Comparison of ENCODE assay signal across 15 mouse cellular contexts in the genomic region with DNA sequence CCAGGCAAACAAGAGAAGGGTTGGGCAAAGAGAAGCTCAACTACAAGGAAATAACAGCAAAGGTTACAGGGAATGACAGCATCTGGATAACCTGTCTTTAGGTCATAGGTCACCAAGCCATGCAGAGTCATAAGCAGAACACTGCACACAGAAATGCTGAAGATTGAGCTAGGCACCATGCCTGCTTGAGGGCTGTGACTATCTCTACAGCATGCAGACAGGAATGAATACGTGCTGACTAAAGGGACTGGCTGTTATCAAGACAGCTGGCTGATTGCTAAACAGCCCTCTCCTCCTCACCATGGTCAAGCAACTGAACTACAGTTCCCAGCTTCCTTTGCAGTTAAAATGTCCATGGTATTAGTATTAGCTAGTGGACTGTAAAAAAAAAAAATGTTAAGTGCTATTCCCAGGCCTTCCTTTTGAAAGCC. TPM values are rescaled to one million over a fixed set of nuclear protein-coding genes. Genes with fewer than 3 reads are reported as not detected.
A peak's percentile ranks its signal among the peaks of the same experiment; 100 is the strongest.
DNase-seq lines count a peak whose midpoint lies in the region; ATAC-seq lines count a peak whose summit lies in the region.
"Had no signal": no experiment of that assay in that cellular context is flagged by ENCODE, and none has a peak within 500 bp of the region (broad histone marks: within the 10 kb centered on the region; RNA-seq: fewer than 3 reads in every experiment).

No protein-coding gene starts in this region.

- peak; percentile 58 for DNase-seq in adrenal gland, postnatal 14 days
- DNase-seq in adrenal gland, postnatal 10 days = no peak
- peak; percentile 34 for DNase-seq in c-Kit-positive CD71-positive TER-119-negative erythroid progenitor cells, embryonic 14.5 days (ENCODE audit: low read depth)
- no peak for DNase-seq in thymus, postnatal 0 days (ENCODE audit: low spot score)
- DNase-seq in frontal cortex, postnatal 25 days (ENCODE audit: low spot score in 2 of 2) = no peak
- DNase-seq in urinary bladder, postnatal 14 days (ENCODE audit: low spot score) = no peak
- DNase-seq: cerebellum, postnatal 14 days; heart, adult 18-20 months; heart, postnatal 14 days; lung, adult 2 months; thymus, adult 2 months had no signal

- H3K4me1 ChIP-seq in liver, embryonic 12.5 days = peaks cover 29% of the 10 kb centered on the region
- no peaks in the 10 kb centered on the region for H3K4me1 ChIP-seq in stomach, embryonic 15.5 days
- H3K4me1 ChIP-seq: embryonic facial prominence, embryonic 12.5 days; midbrain, embryonic 10.5 days had no signal

- H3K27ac ChIP-seq in liver, embryonic 12.5 days = 0 out of 2 replicates have a peak overlapping the region, but pooled peaks have one; percentile 56
- no peak overlapping the region for H3K27ac ChIP-seq in stomach, embryonic 15.5 days
- H3K27ac ChIP-seq: embryonic facial prominence, embryonic 12.5 days; midbrain, embryonic 10.5 days had no signal

- H3K9me3 ChIP-seq in liver, embryonic 12.5 days (replicated peaks) = no peaks in the 10 kb centered on the region
- no peaks in the 10 kb centered on the region for H3K9me3 ChIP-seq in stomach, embryonic 15.5 days
- H3K9me3 ChIP-seq: embryonic facial prominence, embryonic 12.5 days; midbrain, embryonic 10.5 days had no signal

- H3K4me2 ChIP-seq in liver, embryonic 12.5 days = no peak overlapping the region
- no peak overlapping the region for H3K4me2 ChIP-seq in stomach, embryonic 15.5 days
- H3K4me2 ChIP-seq: embryonic facial prominence, embryonic 12.5 days had no signal

- peak; percentile 87 for ATAC-seq in liver, embryonic 12.5 days
- peak; percentile 72 for ATAC-seq in stomach, embryonic 15.5 days (ENCODE audit: insufficient read depth, low FRiP score, low read depth)

- H3K9ac ChIP-seq in liver, embryonic 12.5 days = no peak overlapping the region
- H3K9ac ChIP-seq in stomach, embryonic 15.5 days = no peak overlapping the region
- H3K9ac ChIP-seq: embryonic facial prominence, embryonic 12.5 days had no signal

- no peak overlapping the region for H3K4me3 ChIP-seq in liver, embryonic 12.5 days
- H3K4me3 ChIP-seq in stomach, embryonic 15.5 days (replicated peaks) = no peak overlapping the region
- H3K4me3 ChIP-seq: embryonic facial prominence, embryonic 12.5 days; midbrain, embryonic 10.5 days had no signal

- H3K36me3 ChIP-seq in liver, embryonic 12.5 days = no peaks in the 10 kb centered on the region
- H3K36me3 ChIP-seq in stomach, embryonic 15.5 days = no peaks in the 10 kb centered on the region
- H3K36me3 ChIP-seq: embryonic facial prominence, embryonic 12.5 days; midbrain, embryonic 10.5 days had no signal

- H3K27me3 ChIP-seq in liver, embryonic 12.5 days (replicated peaks) = peaks cover 10% of the 10 kb centered on the region
- H3K27me3 ChIP-seq in stomach, embryonic 15.5 days (replicated peaks) = no peaks in the 10 kb centered on the region
- H3K27me3 ChIP-seq: embryonic facial prominence, embryonic 12.5 days had no signal

- WGBS in liver, embryonic 12.5 days (ENCODE audit: insufficient replicate concordance) = 0% methylated on average over 1 of the region's 1 CpGs
- WGBS in stomach, embryonic 15.5 days = 23% methylated on average over 1 of the region's 1 CpGs

RNA-seq across cellular contexts. Expression of gene Pex5, which starts 9.2 kb away (rescaled TPM):
- total RNA-seq in adrenal gland, postnatal 14 days (2021) = 99.4 and 106 TPM in 2 replicates
- total RNA-seq in adrenal gland, postnatal 10 days (2021) = 100 to 1,000 TPM in 1 of 2 experiments, 10 to 100 TPM in 1; 93.1 to 104 TPM
- 26.3 and 26.5 TPM in 2 replicates for polyA plus RNA-seq in liver, embryonic 12.5 days (2016; fragmentation: Nextera tagmentation; extraction: Ambion mirVana)
- polyA plus RNA-seq in stomach, embryonic 15.5 days (2015; fragmentation: Nextera tagmentation; extraction: Ambion mirVana) = 39.8 and 40.6 TPM in 2 replicates
- 26.4 and 29.9 TPM in 2 replicates for polyA plus RNA-seq in thymus, postnatal 0 days (2015; fragmentation: Nextera tagmentation; extraction: Ambion mirVana)

RNA-seq across cellular contexts. Expression of gene Clstn3, which starts 40.5 kb away (rescaled TPM):
- 87.3 and 118 TPM in 2 replicates for total RNA-seq in adrenal gland, postnatal 14 days (2021)
- 10 to 100 TPM; 78.7 to 79.4 TPM for total RNA-seq in adrenal gland, postnatal 10 days (2021)
- polyA plus RNA-seq in liver, embryonic 12.5 days (2016; fragmentation: Nextera tagmentation; extraction: Ambion mirVana) = 4.1 and 5.0 TPM in 2 replicates
- 6.8 TPM in 2 replicates for polyA plus RNA-seq in stomach, embryonic 15.5 days (2015; fragmentation: Nextera tagmentation; extraction: Ambion mirVana)
- 2.7 and 2.9 TPM in 2 replicates for polyA plus RNA-seq in thymus, postnatal 0 days (2015; fragmentation: Nextera tagmentation; extraction: Ambion mirVana)

Comparison
In these comparisons a context has a peak if more than half of its experiments do, and no peak if none do; other contexts are left out.
1. DNase-seq: peak in adrenal gland, postnatal 14 days (single experiment) and c-Kit-positive CD71-positive TER-119-negative erythroid progenitor cells, embryonic 14.5 days (single experiment); none in adrenal gland, postnatal 10 days (single experiment), thymus, postnatal 0 days (single experiment), frontal cortex, postnatal 25 days (0 of 2) and urinary bladder, postnatal 14 days (single experiment).